In the genomic region with DNA sequence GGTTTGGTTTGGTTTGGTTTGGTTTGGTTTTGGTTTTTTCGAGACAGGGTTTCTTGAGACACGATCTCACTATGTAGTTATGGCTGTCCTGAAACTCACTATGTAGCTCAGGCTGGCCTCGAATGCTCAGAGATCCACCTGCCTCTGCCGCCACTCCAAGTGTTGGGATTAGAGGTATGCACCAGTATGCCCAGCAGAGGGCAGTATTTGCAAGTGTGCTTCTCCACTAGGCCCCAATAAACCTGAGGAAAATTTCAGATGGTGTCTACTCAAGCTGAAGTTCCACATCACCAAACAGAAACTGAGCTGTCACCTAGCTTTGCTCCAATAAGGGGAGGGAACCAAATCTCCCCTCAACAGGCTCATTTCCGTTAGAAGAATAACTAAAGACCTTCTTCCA, we compare ENCODE assay signal across 8 mouse cellular contexts. TPM values are rescaled to one million over a fixed set of nuclear protein-coding genes. Genes with fewer than 3 reads are reported as not detected.
DNase-seq lines count a peak whose midpoint lies in the region; TF ChIP-seq lines count a peak whose summit lies in the region.
"Had no signal": no experiment of that assay in that cellular context is flagged by ENCODE, and none has a peak within 500 bp of the region (broad histone marks: within the 10 kb centered on the region; RNA-seq: fewer than 3 reads in every experiment).

No protein-coding gene starts in this region.

- no peak overlapping the region for H3K4me3 ChIP-seq in layer of hippocampus, adult 2 months
- H3K4me3 ChIP-seq: heart, embryonic 15.5 days had no signal

- no peak for DNase-seq in layer of hippocampus, adult 2 months (ENCODE audit: low spot score in 2 of 2)
- DNase-seq in layer of hippocampus, postnatal 36 days = no peak
- peak; percentile 49 for DNase-seq in MEL-GATA-1-ER (ENCODE audit: extremely low read depth, low read depth)
- peak; percentile 47 for DNase-seq in c-Kit-positive CD71-positive TER-119-positive erythroid progenitor cells, embryonic 14.5 days (ENCODE audit: low spot score)
- peak; percentile 3 to 26 for DNase-seq in natural killer cell, adult 2 months (ENCODE audit: low spot score in 2 of 2)
- DNase-seq in urinary bladder, postnatal 4 days (ENCODE audit: low spot score in 2 of 2) = no peak
- no peak for DNase-seq in gastrocnemius, adult 8-10 months (ENCODE audit: low spot score in 2 of 2)

- TF ChIP-seq CTCF in layer of hippocampus, adult 2 months (conservative IDR thresholded peaks at IDR 0.05) = peak; percentile 72

- no peak overlapping the region for H3K27ac ChIP-seq in layer of hippocampus, adult 2 months
- H3K27ac ChIP-seq: heart, embryonic 15.5 days had no signal

RNA-seq across cellular contexts. Expression of gene Rps29, which starts 31.8 kb away (rescaled TPM):
- total RNA-seq in layer of hippocampus, adult 2 months (2021) = 1,000 to 10,000 TPM; 1,229 to 1,249 TPM
- 1,000 to 10,000 TPM; 1,096 to 1,116 TPM for total RNA-seq in layer of hippocampus, postnatal 36 days (2021)
- total RNA-seq in gastrocnemius, adult 8-10 months (2022) = 1,000 to 10,000 TPM in 2 of 4 experiments, 100 to 1,000 TPM in 2; 850 to 1,105 (median 983) TPM

RNA-seq across cellular contexts. Expression of gene Lrr1, which starts 41.4 kb away (rescaled TPM):
- total RNA-seq in layer of hippocampus, adult 2 months (2021) = not detected
- not detected for total RNA-seq in layer of hippocampus, postnatal 36 days (2021)
- total RNA-seq in gastrocnemius, adult 8-10 months (2022) = not detected

RNA-seq across cellular contexts. Expression of gene Rpl36al, which starts 56.7 kb away (rescaled TPM):
- total RNA-seq in layer of hippocampus, adult 2 months (2021) = 100 to 1,000 TPM; 184 to 187 TPM
- 100 to 1,000 TPM; 186 to 194 TPM for total RNA-seq in layer of hippocampus, postnatal 36 days (2021)
- total RNA-seq in gastrocnemius, adult 8-10 months (2022) = 100 to 1,000 TPM; 298 to 379 (median 321) TPM

RNA-seq across cellular contexts. Expression of gene Mgat2, which starts 56.8 kb away (rescaled TPM):
- 10 to 100 TPM; 25.6 to 28.2 TPM for total RNA-seq in layer of hippocampus, adult 2 months (2021)
- 10 to 100 TPM; 27.0 to 29.3 TPM for total RNA-seq in layer of hippocampus, postnatal 36 days (2021)
- total RNA-seq in gastrocnemius, adult 8-10 months (2022) = 1 to 10 TPM; 5.6 to 8.5 (median 6.2) TPM

Comparison
In these comparisons a context has a peak if more than half of its experiments do, and no peak if none do; other contexts are left out.
1. DNase-seq: peak in MEL-GATA-1-ER (single experiment), c-Kit-positive CD71-positive TER-119-positive erythroid progenitor cells, embryonic 14.5 days (single experiment) and natural killer cell, adult 2 months (2 of 2); none in layer of hippocampus, adult 2 months (0 of 2), layer of hippocampus, postnatal 36 days (0 of 2), urinary bladder, postnatal 4 days (0 of 2) and gastrocnemius, adult 8-10 months (0 of 2).